Mouse (Mus musculus): ENCODE results near the gene Pex6. TPM values are rescaled to one million over a fixed set of nuclear protein-coding genes. Genes with fewer than 3 reads are reported as not detected.
"Not testable (repeated sequence)": the region's sequence is repeated elsewhere in the genome, so short reads cannot be mapped to it uniquely, and the experiment has no call there.

The Pex6 gene
- total and polyA plus RNA-seq, 2 experiments from 2014 or later: 6.5 to 22.2 TPM

DNA sequence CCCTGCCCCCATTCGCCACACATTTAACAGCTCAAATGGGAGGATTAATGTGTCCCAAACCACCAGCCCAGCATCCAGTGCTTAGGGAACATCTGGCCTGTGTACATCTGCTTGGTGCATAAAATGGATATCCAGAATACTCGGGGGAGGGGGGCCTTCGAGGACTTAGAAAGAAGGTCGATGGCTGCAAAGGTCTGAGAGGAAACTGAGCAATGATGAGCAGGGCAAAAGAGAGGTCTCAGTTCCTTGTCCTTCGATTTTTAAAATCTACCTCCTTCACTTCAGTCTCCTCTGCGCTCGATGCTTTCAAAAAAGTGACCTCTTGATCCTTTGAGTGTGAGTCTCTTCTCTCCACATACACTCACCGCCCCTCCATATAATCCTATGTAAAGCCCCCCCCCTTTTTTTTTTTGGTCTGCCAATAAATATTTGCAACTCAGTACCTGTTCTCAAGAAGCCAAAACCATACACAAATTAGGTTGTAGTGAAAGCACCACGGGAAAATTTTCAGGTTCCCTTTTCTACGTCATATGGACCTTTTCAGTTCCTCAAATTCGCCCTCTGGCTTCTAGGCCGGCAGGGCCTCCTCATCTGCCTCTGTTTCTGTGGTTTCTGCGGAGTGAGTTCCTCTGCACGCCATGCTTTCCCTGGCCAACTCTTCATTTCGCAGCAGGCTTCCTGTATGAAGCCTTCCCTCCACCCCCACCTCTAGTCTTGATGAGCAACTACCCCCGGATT lies 40.0 kb downstream of the Pex6 start:
- WGBS: 30% methylated on average over 16 of the region's 16 CpGs
- Histone ChIP-seq H3K27ac (ENCODE audit: low read depth) (peak overlapping the region; percentile 90), H3K4me2 (ENCODE audit: low read depth, low read length) (peak overlapping the region; percentile 71), H3K36me3 (replicated peaks; ENCODE audit: control insufficient read depth, insufficient read depth, low read length) (peaks cover 3% of the 10 kb centered on the region; the same call in 1 of the 2 replicates), H3K4me3 (ENCODE audit: low read depth, low read length) (peak overlapping the region; percentile 78), H3K27me3 (ENCODE audit: control insufficient read depth, insufficient read depth, low read length) (no peaks in the 10 kb centered on the region), H3K4me1 (ENCODE audit: control insufficient read depth, insufficient read depth) (0 out of 2 replicates have a peak, but pooled peaks cover 7% of the 10 kb centered on the region), H3K9me3 (replicated peaks; ENCODE audit: control insufficient read depth, low read length) (no peaks in the 10 kb centered on the region), H3K9ac (replicated peaks; ENCODE audit: low read depth, low read length) (peak overlapping the region; percentile 74)
- TF ChIP-seq EP300 (IDR thresholded peaks at IDR 0.05; ENCODE audit: low read depth) (no peak), CTCF (IDR thresholded peaks at IDR 0.05; ENCODE audit: low read depth) (no peak)
- ATAC-seq (ENCODE audit: insufficient read depth, low read depth): peak; percentile 6
- peak; percentile 23 for DNase-seq (ENCODE audit: low spot score)

DNA sequence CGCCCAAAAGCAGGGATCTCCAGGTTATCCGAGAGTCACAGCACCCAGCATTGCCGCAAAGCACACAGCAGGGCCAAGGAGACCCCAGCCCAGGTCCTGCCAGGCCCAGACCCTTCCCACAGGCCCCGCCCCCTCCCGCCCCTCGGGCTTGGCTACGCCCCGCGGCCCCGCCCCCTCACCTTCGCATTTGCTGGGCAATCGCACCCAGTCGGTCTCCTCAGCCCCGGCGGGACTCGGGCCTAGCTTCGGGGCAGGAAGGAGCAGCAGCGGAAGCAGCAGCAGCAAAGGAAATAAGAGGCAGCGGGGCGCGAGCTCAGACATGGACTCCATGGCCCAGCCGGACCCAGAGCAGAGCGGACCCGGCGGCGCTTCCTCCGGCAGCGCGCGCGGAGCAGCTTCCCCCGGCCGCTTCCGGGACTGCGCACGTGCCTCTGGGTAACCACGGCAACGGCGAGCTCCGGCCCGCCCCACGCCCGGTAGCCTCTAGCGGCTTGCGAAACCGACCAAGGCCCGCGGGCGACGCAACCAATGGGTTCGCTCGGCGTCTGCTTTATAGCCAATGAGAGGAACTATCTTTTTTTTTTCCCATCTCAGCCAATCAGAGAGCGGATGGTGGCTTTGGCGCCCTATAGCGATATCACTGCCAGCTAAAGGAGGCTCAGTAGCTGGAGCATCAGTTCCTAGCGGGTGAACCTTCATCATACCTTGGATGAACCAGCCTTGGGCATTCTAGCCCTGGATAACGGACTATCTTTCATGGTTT lies 40.7 kb downstream of the Pex6 start, which contains the start of gene Cnpy3:
Gene Cnpy3 (minus strand): TSS at position 421 of the 763 bp plus-strand sequence.
- no peaks in the 10 kb centered on the region for H3K27me3 ChIP-seq (ENCODE audit: control insufficient read depth, insufficient read depth, low read length)
- H3K4me3 ChIP-seq (ENCODE audit: low read depth, low read length): peak within 1 kb of the TSS; percentile 78
- no peaks in the 10 kb centered on the region; the same call in 1 of the 2 replicates for H3K36me3 ChIP-seq (replicated peaks; ENCODE audit: control insufficient read depth, insufficient read depth, low read length)
- peak within 1 kb of the TSS; percentile 90 for H3K27ac ChIP-seq (ENCODE audit: low read depth)
- H3K4me1 ChIP-seq (ENCODE audit: control insufficient read depth, insufficient read depth): 0 out of 2 replicates have a peak, but pooled peaks cover 7% of the 10 kb centered on the region
- peak; percentile 91 for TF ChIP-seq EP300 (IDR thresholded peaks at IDR 0.05; ENCODE audit: low read depth)
- no peak for TF ChIP-seq CTCF (IDR thresholded peaks at IDR 0.05; ENCODE audit: low read depth)
- peak within 1 kb of the TSS; percentile 74 for H3K9ac ChIP-seq (replicated peaks; ENCODE audit: low read depth, low read length)
- WGBS: 1% methylated on average over 58 of the region's 58 CpGs
- peak within 1 kb of the TSS; percentile 71 for H3K4me2 ChIP-seq (ENCODE audit: low read depth, low read length)
- peak; percentile 98 for ATAC-seq (ENCODE audit: insufficient read depth, low read depth)
- H3K9me3 ChIP-seq (replicated peaks; ENCODE audit: control insufficient read depth, low read length): no peaks in the 10 kb centered on the region
- peak; percentile 98 for DNase-seq (ENCODE audit: low spot score)

GRCm38 (mm10) chr17:46758753-46759152 lies 47.5 kb downstream of the Pex6 start:
- TF ChIP-seq CTCF (IDR thresholded peaks at IDR 0.05; ENCODE audit: low read depth) (no peak), EP300 (IDR thresholded peaks at IDR 0.05; ENCODE audit: low read depth) (no peak)
- no peak overlapping the region for H3K4me3 ChIP-seq (ENCODE audit: low read depth, low read length)
- 75% methylated on average over 12 of the region's 12 CpGs for WGBS
- DNase-seq (ENCODE audit: low spot score) (no peak), ATAC-seq (ENCODE audit: insufficient read depth, low read depth) (no peak)
- no peaks in the 10 kb centered on the region for H3K27me3 ChIP-seq (ENCODE audit: control insufficient read depth, insufficient read depth, low read length)
- H3K9ac ChIP-seq (replicated peaks; ENCODE audit: low read depth, low read length): no peak overlapping the region
- H3K4me1 ChIP-seq (ENCODE audit: control insufficient read depth, insufficient read depth): no peaks in the 10 kb centered on the region
- no peak overlapping the region for H3K27ac ChIP-seq (ENCODE audit: low read depth)
- no peaks in the 10 kb centered on the region for H3K36me3 ChIP-seq (replicated peaks; ENCODE audit: control insufficient read depth, insufficient read depth, low read length)
- H3K4me2 ChIP-seq (ENCODE audit: low read depth, low read length): no peak overlapping the region
- no peaks in the 10 kb centered on the region for H3K9me3 ChIP-seq (replicated peaks; ENCODE audit: control insufficient read depth, low read length)

DNA sequence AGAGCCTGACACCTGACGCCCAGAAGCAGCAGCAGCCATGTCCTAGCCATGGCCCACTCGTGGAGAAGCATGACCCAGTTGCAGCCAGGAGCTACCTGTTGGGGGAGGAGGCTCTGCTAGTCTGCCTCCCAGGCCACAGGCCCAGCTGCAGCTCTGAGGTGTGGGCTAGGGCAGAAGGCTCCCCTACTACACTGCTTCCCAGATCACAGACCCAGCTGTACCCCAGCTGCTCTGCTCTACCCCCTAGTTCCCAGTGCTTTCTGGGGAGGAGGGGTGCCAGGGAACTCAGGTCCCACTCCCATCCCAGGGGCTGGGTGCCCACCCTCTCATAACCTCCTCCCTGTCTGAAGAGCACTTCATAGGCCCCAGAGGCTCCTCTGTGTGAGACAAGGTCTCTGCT lies 52.3 kb downstream of the Pex6 start, which contains the start of gene Ptcra:
Gene Ptcra (minus strand): TSS at position 169 of the 400 bp plus-strand sequence.
- Histone ChIP-seq H3K27ac (ENCODE audit: low read depth) (no peak within 1 kb of the TSS), H3K4me2 (ENCODE audit: low read depth, low read length) (no peak within 1 kb of the TSS; the same call in 1 of the 2 replicates), H3K27me3 (ENCODE audit: control insufficient read depth, insufficient read depth, low read length) (no peaks in the 10 kb centered on the region), H3K9ac (replicated peaks; ENCODE audit: low read depth, low read length) (no peak within 1 kb of the TSS), H3K9me3 (replicated peaks; ENCODE audit: control insufficient read depth, low read length) (no peaks in the 10 kb centered on the region), H3K36me3 (replicated peaks; ENCODE audit: control insufficient read depth, insufficient read depth, low read length) (no peaks in the 10 kb centered on the region), H3K4me3 (ENCODE audit: low read depth, low read length) (no peak within 1 kb of the TSS; the same call in 1 of the 2 replicates), H3K4me1 (ENCODE audit: control insufficient read depth, insufficient read depth) (no peaks in the 10 kb centered on the region)
- DNase-seq (ENCODE audit: low spot score) (no peak), ATAC-seq (ENCODE audit: insufficient read depth, low read depth) (no peak)
- 56% methylated on average over 2 of the region's 2 CpGs for WGBS
- TF ChIP-seq EP300 (IDR thresholded peaks at IDR 0.05; ENCODE audit: low read depth) (no peak), CTCF (IDR thresholded peaks at IDR 0.05; ENCODE audit: low read depth) (no peak)

- not testable (repeated sequence) for ATAC-seq (ENCODE audit: insufficient read depth, low read depth); H3K4me3 ChIP-seq (ENCODE audit: low read depth, low read length); H3K4me1 ChIP-seq (ENCODE audit: control insufficient read depth, insufficient read depth); H3K27me3 ChIP-seq (ENCODE audit: control insufficient read depth, insufficient read depth, low read length); DNase-seq (ENCODE audit: low spot score); H3K27ac ChIP-seq (ENCODE audit: low read depth); H3K36me3 ChIP-seq (replicated peaks; ENCODE audit: control insufficient read depth, insufficient read depth, low read length); H3K9ac ChIP-seq (replicated peaks; ENCODE audit: low read depth, low read length); H3K4me2 ChIP-seq (ENCODE audit: low read depth, low read length); H3K9me3 ChIP-seq (replicated peaks; ENCODE audit: control insufficient read depth, low read length)
- 47% methylated on average over 8 of the region's 9 CpGs for WGBS
These were observed 53.7 kb downstream of the Pex6 start for GRCm38 (mm10) chr17:46764916-46765315.

Data from heart, postnatal 0 days (tissue).